Mouse (Mus musculus): ENCODE results near the gene Slc2a3.

DNA sequence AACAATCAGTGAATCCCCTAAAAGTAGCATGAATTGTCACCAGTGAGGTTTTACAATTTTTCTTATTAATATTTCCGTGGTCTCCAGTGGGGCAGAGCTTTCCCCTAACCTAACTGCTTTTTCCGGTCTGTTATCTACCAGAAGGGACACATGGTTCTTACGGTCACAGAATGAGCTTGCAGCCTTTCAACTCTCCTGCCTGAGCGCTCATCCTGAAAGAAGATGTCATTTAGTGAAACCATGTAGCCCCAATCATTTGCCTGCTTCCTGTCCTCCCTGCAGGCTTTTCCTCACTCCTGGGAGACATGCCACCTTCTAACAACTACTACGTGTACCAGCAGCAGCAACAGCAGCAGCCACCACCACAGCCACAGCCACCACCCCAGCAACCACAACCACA is 36.1 kb upstream of the Slc2a3 start:
- TF ChIP-seq CTCF (IDR thresholded peaks at IDR 0.05; ENCODE audit: control insufficient read depth, insufficient read depth, insufficient read length) = no peak
- TF ChIP-seq USF1 (IDR thresholded peaks at IDR 0.05; ENCODE audit: low read depth) = no peak
